In the genomic region with DNA sequence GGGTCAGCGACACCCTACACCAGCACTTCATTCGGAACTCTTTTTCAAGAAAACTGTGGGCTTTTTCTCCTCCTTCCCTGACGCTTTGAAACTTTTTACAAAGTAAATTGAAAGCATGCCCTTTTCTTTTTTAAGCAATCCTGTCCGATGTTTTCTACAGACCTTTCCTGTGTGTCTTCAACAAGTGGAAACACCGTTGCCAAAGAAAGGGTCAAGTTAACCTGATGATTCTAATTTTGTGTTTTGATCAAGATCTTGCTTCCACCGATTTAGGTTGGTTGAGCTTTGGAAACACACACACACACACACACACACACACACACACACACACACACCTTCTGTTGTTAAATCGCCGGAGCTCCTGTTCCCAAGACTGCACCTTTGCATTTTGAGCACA, we compare ENCODE assay signal across 10 mouse cellular contexts. TPM values are rescaled to one million over a fixed set of nuclear protein-coding genes. Genes with fewer than 3 reads are reported as not detected.
A peak's percentile ranks its signal among the peaks of the same experiment; 100 is the strongest.
DNase-seq lines count a peak whose midpoint lies in the region; ATAC-seq and TF ChIP-seq lines count a peak whose summit lies in the region.
"Had no signal": no experiment of that assay in that cellular context is flagged by ENCODE, and none has a peak within 500 bp of the region (broad histone marks: within the 10 kb centered on the region; RNA-seq: fewer than 3 reads in every experiment).

No protein-coding gene starts in this region.

- H3K36me3 ChIP-seq in heart, embryonic 12.5 days, result no peaks in the 10 kb centered on the region
- H3K36me3 ChIP-seq in ES-E14 (ENCODE audit: control insufficient read depth, insufficient read depth, low read length, poor library complexity, severe bottlenecking), result no peaks in the 10 kb centered on the region
- H3K36me3 ChIP-seq in hindbrain, embryonic 10.5 days, result no peaks in the 10 kb centered on the region
- H3K36me3 ChIP-seq in liver, embryonic 16.5 days (ENCODE audit: control insufficient read depth, insufficient read depth), result no peaks in the 10 kb centered on the region

- H3K9ac ChIP-seq in heart, embryonic 12.5 days, result peak overlapping the region; percentile 60; the same call in 1 of the 2 replicates
- H3K9ac ChIP-seq in ES-E14 (ENCODE audit: insufficient read depth, low read depth, low read length, poor library complexity, severe bottlenecking), result no peak overlapping the region
- H3K9ac ChIP-seq in liver, embryonic 16.5 days (ENCODE audit: low read depth, low read length), result no peak overlapping the region

- WGBS in heart, embryonic 12.5 days, result 18% methylated on average over 8 of the region's 8 CpGs
- WGBS in hindbrain, embryonic 10.5 days, result 8% methylated on average over 8 of the region's 8 CpGs
- WGBS in liver, embryonic 16.5 days (ENCODE audit: insufficient replicate concordance), result 19% methylated on average over 8 of the region's 8 CpGs

- peaks cover 86% of the 10 kb centered on the region for H3K27me3 ChIP-seq in heart, embryonic 12.5 days (replicated peaks)
- H3K27me3 ChIP-seq in hindbrain, embryonic 10.5 days (ENCODE audit: insufficient read depth, poor library complexity, severe bottlenecking), result peaks cover 93% of the 10 kb centered on the region
- peaks cover 36% of the 10 kb centered on the region for H3K27me3 ChIP-seq in liver, embryonic 16.5 days (ENCODE audit: control insufficient read depth, insufficient read depth, low read depth, low read length)

- ATAC-seq in heart, embryonic 12.5 days (ENCODE audit: insufficient number of reproducible peaks, low FRiP score), result no peak
- no peak for ATAC-seq in liver, embryonic 16.5 days (ENCODE audit: low read depth)
- ATAC-seq in megakaryocyte-erythroid progenitor cell, adult 5-6 weeks (replicated peaks; ENCODE audit: low FRiP score, low TSS enrichment, poor library complexity, severe bottlenecking), result no peak

- peak overlapping the region; percentile 98 for H3K4me2 ChIP-seq in heart, embryonic 12.5 days
- H3K4me2 ChIP-seq in liver, embryonic 16.5 days (ENCODE audit: low read depth, low read length), result peak overlapping the region; percentile 47; the same call in 1 of the 2 replicates

- H3K4me1 ChIP-seq in heart, embryonic 12.5 days (replicated peaks), result 0 out of 2 replicates have a peak, but pooled peaks cover 4% of the 10 kb centered on the region
- peaks cover 0 to 2% of the 10 kb centered on the region in 2 experiments; a peak in 1 of 4 replicates for H3K4me1 ChIP-seq in ES-E14 (ENCODE audit: control insufficient read depth in 2 of 2, insufficient read depth in 2 of 2, low read length in 2 of 2, poor library complexity in 1 of 2)
- H3K4me1 ChIP-seq in hindbrain, embryonic 10.5 days (replicated peaks), result peaks cover 56% of the 10 kb centered on the region
- H3K4me1 ChIP-seq in liver, embryonic 16.5 days (ENCODE audit: control insufficient read depth, low read depth, low read length), result no peaks in the 10 kb centered on the region

- in situ Hi-C loops in ES-E14 (cut with MboI; ENCODE audit: low sequenced_read_pairs in 2 of 2, unreplicated experiment in 2 of 2), result no loop called here

- no peak for DNase-seq in heart, adult 9 months (ENCODE audit: low spot score in 2 of 2)
- no peak for DNase-seq in ES-E14 (ENCODE audit: low read depth, low spot score)
- no peak for DNase-seq in hindbrain, embryonic 10.5 days (ENCODE audit: low spot score)
- no peak for DNase-seq in ovary, adult 18-20 months (ENCODE audit: low spot score)
- no peak for DNase-seq in thymus, postnatal 14 days
- DNase-seq: adrenal gland, adult 8-10 months had no signal

- no peaks in the 10 kb centered on the region for H3K9me3 ChIP-seq in heart, embryonic 12.5 days (replicated peaks)
- H3K9me3 ChIP-seq in ES-E14 (ENCODE audit: control insufficient read depth, insufficient read depth, low read depth, low read length), result no peaks in the 10 kb centered on the region
- H3K9me3 ChIP-seq in hindbrain, embryonic 10.5 days, result no peaks in the 10 kb centered on the region
- no peaks in the 10 kb centered on the region for H3K9me3 ChIP-seq in liver, embryonic 16.5 days (replicated peaks; ENCODE audit: control insufficient read depth, low read length)

- peak overlapping the region; percentile 61 for H3K4me3 ChIP-seq in heart, embryonic 12.5 days
- H3K4me3 ChIP-seq in ES-E14 (ENCODE audit: insufficient read depth in 1 of 2, low read depth in 1 of 2, low read length in 2 of 2, poor library complexity in 1 of 2, severe bottlenecking in 1 of 2), result peak overlapping the region; percentile 63 to 66; a peak in 3 of 4 replicates
- peak overlapping the region; percentile 68 for H3K4me3 ChIP-seq in hindbrain, embryonic 10.5 days
- H3K4me3 ChIP-seq in liver, embryonic 16.5 days (ENCODE audit: low read depth, low read length), result peak overlapping the region; percentile 38

- no peak overlapping the region for H3K27ac ChIP-seq in heart, embryonic 12.5 days (ENCODE audit: poor library complexity, severe bottlenecking)
- no peak overlapping the region for H3K27ac ChIP-seq in ES-E14 (ENCODE audit: insufficient read depth, low read depth, low read length, poor library complexity, severe bottlenecking)
- H3K27ac ChIP-seq in hindbrain, embryonic 10.5 days, result peak overlapping the region; percentile 85; the same call in 1 of the 2 replicates
- H3K27ac ChIP-seq in liver, embryonic 16.5 days (ENCODE audit: low read length), result no peak overlapping the region

TF ChIP-seq in ES-E14, 5 proteins besides CTCF, POLR2A, EP300 and RAD21:
- TF ChIP-seq MAFK (IDR thresholded peaks at IDR 0.05; ENCODE audit: insufficient read depth, low read depth, low read length) (no peak), ZC3H11A (IDR thresholded peaks at IDR 0.05; ENCODE audit: borderline replicate concordance, low read depth, low read length) (no peak), CHD2 (IDR thresholded peaks at IDR 0.05; ENCODE audit: low read depth, low read length) (no peak), HCFC1 (IDR thresholded peaks at IDR 0.05; ENCODE audit: borderline replicate concordance, insufficient read depth, low read length) (no peak), ZNF384 (IDR thresholded peaks at IDR 0.05; ENCODE audit: low read depth, low read length) (no peak)

RNA-seq across cellular contexts. Expression of a gene that starts 0.6 kb away (rescaled TPM):
- 1.3 and 1.5 TPM in 2 replicates for polyA plus RNA-seq in heart, embryonic 12.5 days (2016; fragmentation: Nextera tagmentation; extraction: Ambion mirVana)
- 0.05 TPM in 1 of 2 replicates, not detected in the other for total RNA-seq in ES-E14 (2012; rRNA removed)
- 3.8 and 5.6 TPM in 2 replicates for polyA plus RNA-seq in hindbrain, embryonic 10.5 days (2016; fragmentation: Nextera tagmentation; extraction: Ambion mirVana)
- 5.3 and 6.3 TPM in 2 replicates for polyA plus RNA-seq in liver, embryonic 16.5 days (2015; fragmentation: Nextera tagmentation; extraction: Ambion mirVana)
- total RNA-seq in megakaryocyte-erythroid progenitor cell, adult 5-6 weeks (2014; fragmentation: Nextera tagmentation), result not detected in 2 replicates
- not detected in 2 replicates for total RNA-seq in megakaryocyte-erythroid progenitor cell, adult 5-6 weeks (2017)
- total RNA-seq: common myeloid progenitor, adult 5-6 weeks had no signal

RNA-seq across cellular contexts. Expression of a gene that starts 18.1 kb away (rescaled TPM):
- polyA plus RNA-seq in heart, embryonic 12.5 days (2016; fragmentation: Nextera tagmentation; extraction: Ambion mirVana), result 0.46 and 0.80 TPM in 2 replicates
- not detected in 2 replicates for total RNA-seq in ES-E14 (2012; rRNA removed)
- polyA plus RNA-seq in hindbrain, embryonic 10.5 days (2016; fragmentation: Nextera tagmentation; extraction: Ambion mirVana), result not detected in 2 replicates
- polyA plus RNA-seq in liver, embryonic 16.5 days (2015; fragmentation: Nextera tagmentation; extraction: Ambion mirVana), result 10.1 and 10.8 TPM in 2 replicates
- not detected in 2 replicates for total RNA-seq in megakaryocyte-erythroid progenitor cell, adult 5-6 weeks (2014; fragmentation: Nextera tagmentation)
- not detected in 2 replicates for total RNA-seq in megakaryocyte-erythroid progenitor cell, adult 5-6 weeks (2017)
- total RNA-seq: adrenal gland, adult 8-10 months; common myeloid progenitor, adult 5-6 weeks had no signal

RNA-seq across cellular contexts. Expression of a gene that starts 31.0 kb away (rescaled TPM):
- polyA plus RNA-seq in heart, embryonic 12.5 days (2016; fragmentation: Nextera tagmentation; extraction: Ambion mirVana), result 0.14 and 0.36 TPM in 2 replicates
- total RNA-seq in ES-E14 (2012; rRNA removed), result not detected in 2 replicates
- polyA plus RNA-seq in hindbrain, embryonic 10.5 days (2016; fragmentation: Nextera tagmentation; extraction: Ambion mirVana), result not detected in 2 replicates
- polyA plus RNA-seq in liver, embryonic 16.5 days (2015; fragmentation: Nextera tagmentation; extraction: Ambion mirVana), result 0.04 and 0.05 TPM in 2 replicates
- not detected in 2 replicates for total RNA-seq in megakaryocyte-erythroid progenitor cell, adult 5-6 weeks (2014; fragmentation: Nextera tagmentation)
- not detected in 2 replicates for total RNA-seq in megakaryocyte-erythroid progenitor cell, adult 5-6 weeks (2017)
- total RNA-seq: adrenal gland, adult 8-10 months; common myeloid progenitor, adult 5-6 weeks had no signal

RNA-seq across cellular contexts. Expression of a gene that starts 55.8 kb away (rescaled TPM):
- 0.04 TPM in 1 of 2 replicates, not detected in the other for polyA plus RNA-seq in heart, embryonic 12.5 days (2016; fragmentation: Nextera tagmentation; extraction: Ambion mirVana)
- not detected in 2 replicates for total RNA-seq in ES-E14 (2012; rRNA removed)
- 0.16 and 0.45 TPM in 2 replicates for polyA plus RNA-seq in hindbrain, embryonic 10.5 days (2016; fragmentation: Nextera tagmentation; extraction: Ambion mirVana)
- polyA plus RNA-seq in liver, embryonic 16.5 days (2015; fragmentation: Nextera tagmentation; extraction: Ambion mirVana), result not detected in 2 replicates
- 0.10 TPM in 1 of 2 replicates, not detected in the other for total RNA-seq in megakaryocyte-erythroid progenitor cell, adult 5-6 weeks (2014; fragmentation: Nextera tagmentation)
- total RNA-seq in megakaryocyte-erythroid progenitor cell, adult 5-6 weeks (2017), result 0.19 TPM in 1 of 2 replicates, not detected in the other
- total RNA-seq: common myeloid progenitor, adult 5-6 weeks had no signal
